Mouse (Mus musculus): Measurements from ENCODE around the gene Slc16a10. TPM values are rescaled to one million over a fixed set of nuclear protein-coding genes. Genes with fewer than 3 reads are reported as not detected.

Slc16a10 gene
- polyA plus RNA-seq, 1 experiment from 2014 or later, result 12.8 TPM

DNA sequence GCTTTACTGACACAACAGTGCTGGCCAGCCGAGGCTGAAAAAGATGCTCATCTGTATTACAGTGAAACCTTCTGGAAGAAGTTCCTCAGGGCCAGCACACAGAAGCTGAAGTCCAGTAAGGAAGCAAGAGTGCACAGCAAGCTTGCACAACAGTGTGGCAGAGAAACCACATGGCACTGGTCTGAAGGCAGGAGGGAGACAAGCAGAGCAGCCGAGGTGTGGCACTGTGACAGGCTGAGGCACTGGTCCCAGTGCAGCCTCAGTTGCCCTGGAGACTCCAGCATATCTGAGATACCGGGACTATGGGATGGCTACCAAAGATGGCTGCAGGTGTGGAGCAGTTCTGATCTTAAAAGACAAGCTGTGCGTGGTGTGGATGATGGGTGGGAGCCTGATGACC, 44.5 kb downstream of the Slc16a10 start:
- no peaks in the 10 kb centered on the region for H3K27me3 ChIP-seq
- H3K4me2 ChIP-seq, result no peak overlapping the region
- no peak for ATAC-seq (ENCODE audit: low FRiP score)
- WGBS, result 80% methylated on average over 4 of the region's 4 CpGs
- H3K4me3 ChIP-seq, result no peak overlapping the region
- no peak overlapping the region for H3K27ac ChIP-seq
- H3K4me1 ChIP-seq (replicated peaks), result no peaks in the 10 kb centered on the region
- no peaks in the 10 kb centered on the region for H3K36me3 ChIP-seq
- no peaks in the 10 kb centered on the region for H3K9me3 ChIP-seq
- no peak overlapping the region for H3K9ac ChIP-seq

DNA sequence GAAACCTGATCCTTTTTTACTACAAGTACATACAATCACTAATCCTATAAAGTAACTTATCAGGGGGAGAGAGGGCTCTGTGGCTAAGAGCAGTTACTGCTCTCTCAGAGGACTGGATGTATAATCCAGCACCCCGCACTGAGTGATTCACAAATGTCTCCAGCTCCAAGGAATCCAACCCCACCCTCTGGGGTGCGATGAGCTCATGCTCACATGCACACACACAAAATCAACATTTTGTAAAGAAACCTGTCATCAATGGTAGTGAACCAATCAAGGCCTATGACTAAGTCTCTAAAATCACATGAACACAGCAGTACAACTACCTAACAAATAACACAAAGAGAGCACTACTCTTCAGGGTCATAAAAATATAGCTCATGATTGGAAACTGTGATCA, 47.3 kb downstream of the Slc16a10 start:
- H3K4me2 ChIP-seq, result no peak overlapping the region
- no peaks in the 10 kb centered on the region for H3K9me3 ChIP-seq
- no peaks in the 10 kb centered on the region for H3K36me3 ChIP-seq
- no peak overlapping the region for H3K27ac ChIP-seq
- H3K9ac ChIP-seq, result no peak overlapping the region
- no peaks in the 10 kb centered on the region for H3K27me3 ChIP-seq
- WGBS, result 91% methylated on average over 2 of the region's 2 CpGs
- ATAC-seq (ENCODE audit: low FRiP score), result no peak
- H3K4me1 ChIP-seq (replicated peaks), result no peaks in the 10 kb centered on the region
- H3K4me3 ChIP-seq, result no peak overlapping the region

DNA sequence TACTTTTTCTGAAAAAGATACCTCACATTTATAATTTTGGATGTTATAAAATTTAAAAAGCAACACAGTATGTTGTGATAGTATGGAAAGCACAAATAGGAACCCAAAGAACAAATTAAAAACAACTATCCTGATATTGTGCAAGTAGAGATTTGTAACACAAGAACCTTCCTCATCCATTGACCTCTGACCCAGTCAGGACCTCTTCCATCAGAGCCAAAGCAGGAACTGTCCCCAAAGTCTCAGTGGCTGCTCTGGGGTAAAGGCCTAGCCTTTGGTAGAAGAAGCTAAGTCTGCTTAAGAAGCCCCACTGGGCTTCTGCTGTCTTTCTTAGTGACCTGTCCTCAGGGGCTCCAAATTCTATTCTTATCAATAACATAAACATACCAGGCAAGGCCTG, 48.5 kb downstream of the Slc16a10 start:
- Histone ChIP-seq H3K4me2 (no peak overlapping the region), H3K9me3 (no peaks in the 10 kb centered on the region), H3K36me3 (no peaks in the 10 kb centered on the region), H3K27me3 (no peaks in the 10 kb centered on the region), H3K27ac (no peak overlapping the region), H3K4me3 (no peak overlapping the region), H3K9ac (no peak overlapping the region), H3K4me1 (replicated peaks) (no peaks in the 10 kb centered on the region)
- no peak for ATAC-seq (ENCODE audit: low FRiP score)

DNA sequence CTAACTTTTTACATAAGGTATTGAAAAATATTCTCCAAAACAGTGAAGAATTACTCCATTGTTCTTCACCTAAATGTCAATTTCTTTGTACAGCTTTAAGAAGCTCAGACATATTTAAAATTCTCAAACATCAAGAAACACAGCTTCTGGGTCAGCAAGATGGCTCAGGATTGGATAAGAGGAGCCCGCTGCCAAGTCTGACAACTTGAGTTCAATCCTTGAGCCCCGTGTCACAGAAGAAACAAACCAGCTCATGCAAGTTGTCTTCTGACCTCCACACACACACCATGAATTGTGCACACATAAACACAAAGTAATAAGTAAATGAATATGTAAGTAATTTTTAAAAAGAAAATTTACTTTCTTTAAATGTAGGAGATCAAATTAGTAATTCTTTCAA, 50.6 kb downstream of the Slc16a10 start:
- no peaks in the 10 kb centered on the region for H3K36me3 ChIP-seq
- no peak overlapping the region for H3K27ac ChIP-seq
- H3K9me3 ChIP-seq, result no peaks in the 10 kb centered on the region
- no peak for ATAC-seq (ENCODE audit: low FRiP score)
- WGBS, result 90% methylated on average over 2 of the region's 2 CpGs
- no peak overlapping the region for H3K9ac ChIP-seq
- no peaks in the 10 kb centered on the region for H3K27me3 ChIP-seq
- H3K4me2 ChIP-seq, result no peak overlapping the region
- H3K4me1 ChIP-seq (replicated peaks), result no peaks in the 10 kb centered on the region
- H3K4me3 ChIP-seq, result no peak overlapping the region

DNA sequence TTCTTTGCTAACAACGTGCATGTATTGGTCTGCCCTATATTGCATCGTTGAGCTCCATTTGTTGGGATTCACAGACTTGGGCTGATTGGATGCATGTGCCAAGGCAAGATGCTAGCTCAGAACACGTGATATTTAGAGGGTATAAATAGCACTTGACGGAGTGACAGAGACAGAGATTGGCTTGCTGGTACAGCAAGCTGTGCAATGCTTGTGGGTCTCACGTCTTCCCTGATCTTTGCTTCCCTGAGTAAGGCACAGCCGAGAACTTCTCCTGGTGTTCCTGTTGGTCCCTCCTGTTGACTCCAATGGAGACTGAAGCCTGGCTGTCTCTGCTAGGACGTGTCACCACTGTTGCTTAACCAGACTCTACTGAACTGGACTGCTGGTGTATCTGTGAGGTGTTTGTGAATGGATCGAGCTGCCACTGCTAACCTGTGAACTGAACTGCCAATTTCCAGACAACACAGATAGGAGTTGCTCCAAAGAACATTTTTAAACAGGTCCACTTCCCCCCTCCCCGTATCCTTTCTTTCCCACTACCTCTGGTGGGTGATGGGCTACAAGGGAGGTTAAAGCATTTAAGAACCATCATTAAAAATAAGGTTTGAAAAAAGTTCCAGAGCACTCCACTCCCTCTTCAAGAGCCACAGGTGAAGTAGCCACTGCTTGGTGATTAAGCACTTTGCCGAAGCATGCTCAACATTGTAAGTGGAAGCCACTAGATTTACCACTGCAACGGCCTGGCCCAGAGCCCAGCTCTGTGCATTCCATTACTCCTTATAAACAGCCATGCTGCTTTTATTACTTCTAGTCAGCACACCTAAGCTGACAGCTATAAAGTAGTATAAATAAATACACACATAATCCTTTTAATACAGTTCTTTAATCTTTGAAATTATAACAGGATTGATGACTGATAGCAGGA, 51.3 kb downstream of the Slc16a10 start:
- WGBS, result 91% methylated on average over 11 of the region's 11 CpGs
- Histone ChIP-seq H3K9me3 (no peaks in the 10 kb centered on the region), H3K36me3 (no peaks in the 10 kb centered on the region), H3K4me1 (replicated peaks) (no peaks in the 10 kb centered on the region), H3K4me3 (no peak overlapping the region), H3K27ac (no peak overlapping the region), H3K9ac (no peak overlapping the region), H3K27me3 (no peaks in the 10 kb centered on the region), H3K4me2 (no peak overlapping the region)
- no peak for ATAC-seq (ENCODE audit: low FRiP score)

DNA sequence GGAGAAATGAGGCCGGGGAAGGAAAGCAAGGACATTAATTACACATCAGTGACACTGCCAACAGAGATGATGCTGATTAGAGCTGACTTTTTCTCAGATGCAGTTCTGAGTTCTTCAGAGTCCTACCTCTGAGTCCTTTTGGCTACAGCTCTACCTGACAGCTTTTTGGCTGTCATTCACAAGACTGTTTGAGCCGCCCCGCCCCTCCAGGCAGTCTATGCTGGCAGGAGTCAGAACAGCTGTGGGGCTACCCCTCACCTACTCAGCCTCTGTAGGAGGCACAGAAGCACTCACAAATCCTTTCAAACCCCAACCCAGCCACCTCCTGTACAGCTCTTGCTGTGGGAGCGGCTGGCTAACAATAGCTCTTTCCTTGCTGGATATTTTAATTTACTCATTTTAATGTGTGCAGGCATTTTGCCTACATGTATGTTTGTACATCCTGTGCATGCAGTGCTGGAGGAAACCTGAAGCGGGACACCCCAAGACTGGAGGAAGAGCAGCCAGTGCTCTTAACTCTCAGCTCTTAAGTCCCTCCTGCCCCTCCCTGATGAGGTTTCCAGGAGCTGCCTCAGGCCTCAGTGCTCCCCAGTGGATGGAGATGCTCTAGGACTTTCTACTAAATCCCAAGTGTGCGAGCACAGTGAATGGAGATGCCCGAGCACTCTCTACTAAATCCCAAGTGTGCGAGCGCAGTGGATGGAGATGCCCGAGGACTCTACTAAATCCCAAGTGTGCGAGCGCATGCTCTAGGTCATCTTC, 57.5 kb downstream of the Slc16a10 start:
- H3K9me3 ChIP-seq, result no peaks in the 10 kb centered on the region
- no peak for ATAC-seq (ENCODE audit: low FRiP score)
- H3K4me1 ChIP-seq (replicated peaks), result no peaks in the 10 kb centered on the region; the same call in 1 of the 2 replicates
- no peak overlapping the region for H3K27ac ChIP-seq
- H3K27me3 ChIP-seq, result no peaks in the 10 kb centered on the region
- H3K4me3 ChIP-seq, result no peak overlapping the region
- 80% methylated on average over 12 of the region's 12 CpGs for WGBS
- no peaks in the 10 kb centered on the region for H3K36me3 ChIP-seq
- no peak overlapping the region for H3K9ac ChIP-seq
- H3K4me2 ChIP-seq, result no peak overlapping the region

DNA sequence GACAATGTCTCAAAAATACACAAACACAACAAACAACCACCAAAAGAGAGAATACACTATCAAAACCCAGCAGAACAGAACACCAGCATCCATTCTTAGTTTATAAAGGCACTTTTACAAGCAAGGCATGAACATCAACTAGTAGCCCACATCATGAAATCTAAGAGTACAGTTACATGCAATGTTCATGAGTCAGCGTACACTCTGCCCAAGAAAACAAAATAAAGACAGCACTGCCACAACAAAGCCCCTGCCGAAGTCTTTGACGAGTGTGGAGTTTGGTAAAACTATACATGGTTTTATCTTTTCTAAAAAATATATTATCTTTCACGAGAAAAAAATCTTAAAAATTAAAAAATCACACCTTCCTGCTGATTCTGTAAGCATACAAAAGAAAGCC, 58.5 kb downstream of the Slc16a10 start:
- no peak overlapping the region for H3K9ac ChIP-seq
- no peaks in the 10 kb centered on the region for H3K27me3 ChIP-seq
- H3K4me2 ChIP-seq, result no peak overlapping the region
- no peak for ATAC-seq (ENCODE audit: low FRiP score)
- H3K36me3 ChIP-seq, result no peaks in the 10 kb centered on the region
- H3K4me1 ChIP-seq (replicated peaks), result no peaks in the 10 kb centered on the region; the same call in 1 of the 2 replicates
- no peak overlapping the region for H3K4me3 ChIP-seq
- 87% methylated on average over 4 of the region's 4 CpGs for WGBS
- no peak overlapping the region for H3K27ac ChIP-seq
- no peaks in the 10 kb centered on the region for H3K9me3 ChIP-seq

DNA sequence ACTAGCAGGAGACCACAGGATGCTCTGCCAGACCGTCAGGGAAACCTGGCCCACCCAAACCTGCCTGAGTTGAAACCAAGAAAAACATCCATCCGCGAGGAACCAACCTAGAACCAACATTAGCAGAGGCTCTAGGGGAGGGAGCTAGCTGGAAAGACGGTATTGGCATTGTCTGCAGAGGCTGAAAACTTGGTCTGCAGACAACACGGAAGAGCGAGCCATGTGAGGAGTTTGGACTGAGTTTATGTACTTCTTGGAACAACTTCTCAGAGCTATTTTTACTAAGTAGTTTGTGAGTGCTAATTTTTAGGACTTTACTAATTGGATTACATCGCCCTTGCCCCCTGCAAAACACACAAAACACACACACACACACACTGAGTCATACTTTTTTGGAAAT, 59.4 kb downstream of the Slc16a10 start:
- Histone ChIP-seq H3K36me3 (no peaks in the 10 kb centered on the region), H3K27me3 (no peaks in the 10 kb centered on the region), H3K4me2 (no peak overlapping the region), H3K4me3 (no peak overlapping the region), H3K9me3 (no peaks in the 10 kb centered on the region), H3K9ac (no peak overlapping the region), H3K4me1 (replicated peaks) (no peaks in the 10 kb centered on the region; the same call in 1 of the 2 replicates), H3K27ac (no peak overlapping the region)
- ATAC-seq (ENCODE audit: low FRiP score), result no peak
- WGBS, result 89% methylated on average over 7 of the region's 7 CpGs

DNA sequence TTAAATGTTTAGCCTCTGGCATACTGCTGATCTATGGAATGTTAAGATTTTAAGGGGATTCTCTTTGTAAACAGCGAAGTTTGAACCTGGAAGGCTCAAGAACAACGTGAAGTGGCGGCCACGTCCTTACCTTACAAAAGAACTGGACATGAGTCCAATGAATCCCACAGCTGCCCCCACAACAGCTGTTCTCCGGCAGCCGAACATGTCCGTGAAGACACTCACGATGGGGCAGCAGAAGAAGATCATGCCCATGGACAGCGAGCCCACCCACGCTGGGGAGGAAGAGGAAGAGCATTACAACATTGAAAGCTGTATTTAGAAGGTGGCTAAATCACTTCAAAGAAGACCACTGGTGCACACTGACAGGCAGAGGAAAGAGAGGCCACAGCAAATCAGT, 61.5 kb downstream of the Slc16a10 start:
- H3K36me3 ChIP-seq, result no peaks in the 10 kb centered on the region
- ATAC-seq (ENCODE audit: low FRiP score), result no peak
- H3K4me1 ChIP-seq (replicated peaks), result no peaks in the 10 kb centered on the region; the same call in 1 of the 2 replicates
- H3K9ac ChIP-seq, result no peak overlapping the region
- H3K9me3 ChIP-seq, result no peaks in the 10 kb centered on the region
- no peak overlapping the region for H3K4me3 ChIP-seq
- no peak overlapping the region for H3K27ac ChIP-seq
- 78% methylated on average over 10 of the region's 10 CpGs for WGBS
- H3K27me3 ChIP-seq, result no peaks in the 10 kb centered on the region
- no peak overlapping the region for H3K4me2 ChIP-seq

DNA sequence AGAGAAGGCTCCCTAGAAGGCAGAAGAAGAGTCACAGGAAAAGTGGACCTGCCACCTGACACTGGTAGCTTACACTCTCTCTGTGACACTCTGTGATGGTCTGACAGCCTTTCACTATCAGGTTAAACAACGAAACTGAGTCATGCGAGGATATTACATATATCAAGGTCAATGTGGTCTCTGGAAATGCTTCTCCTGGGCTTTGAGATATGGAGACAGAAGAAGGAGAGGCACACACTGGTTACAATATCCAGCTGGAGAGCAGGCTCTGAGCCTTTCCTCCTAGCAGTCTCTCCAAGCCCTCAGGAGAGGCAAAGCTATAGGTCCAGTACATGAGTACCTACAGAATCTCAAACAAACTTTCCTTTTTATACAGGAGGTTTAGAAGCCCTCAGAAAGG, 62.8 kb downstream of the Slc16a10 start:
- no peak overlapping the region for H3K4me3 ChIP-seq
- WGBS, result 96% methylated on average over 2 of the region's 2 CpGs
- ATAC-seq (ENCODE audit: low FRiP score), result no peak

DNA sequence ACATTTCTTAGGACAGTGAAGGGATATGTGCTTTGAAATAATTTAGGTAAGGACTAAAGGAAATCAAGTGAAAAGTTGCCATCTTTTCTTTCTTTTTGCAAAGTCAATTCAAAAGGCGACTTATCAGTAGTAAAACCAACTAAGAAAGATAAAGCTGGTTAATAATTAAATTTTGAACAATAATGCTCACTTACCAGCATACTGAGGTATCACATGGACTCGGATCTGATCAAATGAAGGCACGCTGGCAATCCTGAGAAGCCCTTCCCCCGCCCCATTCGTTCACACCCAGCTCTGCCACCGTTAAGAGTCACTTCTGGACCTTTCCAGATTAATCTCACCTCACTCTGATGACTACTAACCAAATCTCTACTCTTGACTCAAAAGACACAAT, 64.1 kb downstream of the Slc16a10 start:
- no peaks in the 10 kb centered on the region for H3K4me1 ChIP-seq (replicated peaks)
- no peak overlapping the region for H3K27ac ChIP-seq
- no peaks in the 10 kb centered on the region for H3K9me3 ChIP-seq
- 68% methylated on average over 6 of the region's 6 CpGs for WGBS
- no peak overlapping the region for H3K9ac ChIP-seq
- H3K4me3 ChIP-seq, result no peak overlapping the region
- H3K36me3 ChIP-seq, result no peaks in the 10 kb centered on the region
- H3K4me2 ChIP-seq, result no peak overlapping the region
- no peak for ATAC-seq (ENCODE audit: low FRiP score)
- no peaks in the 10 kb centered on the region for H3K27me3 ChIP-seq

More for the DNA sequence above, 62.8 kb downstream of the Slc16a10 start:
- no peaks in the 10 kb centered on the region; the same call in 1 of the 2 replicates for H3K4me1 ChIP-seq (replicated peaks)
- no peak overlapping the region for H3K27ac ChIP-seq
- no peaks in the 10 kb centered on the region for H3K27me3 ChIP-seq
- H3K36me3 ChIP-seq, result no peaks in the 10 kb centered on the region
- H3K9ac ChIP-seq, result no peak overlapping the region
- no peak overlapping the region for H3K4me2 ChIP-seq
- H3K9me3 ChIP-seq, result no peaks in the 10 kb centered on the region

DNA sequence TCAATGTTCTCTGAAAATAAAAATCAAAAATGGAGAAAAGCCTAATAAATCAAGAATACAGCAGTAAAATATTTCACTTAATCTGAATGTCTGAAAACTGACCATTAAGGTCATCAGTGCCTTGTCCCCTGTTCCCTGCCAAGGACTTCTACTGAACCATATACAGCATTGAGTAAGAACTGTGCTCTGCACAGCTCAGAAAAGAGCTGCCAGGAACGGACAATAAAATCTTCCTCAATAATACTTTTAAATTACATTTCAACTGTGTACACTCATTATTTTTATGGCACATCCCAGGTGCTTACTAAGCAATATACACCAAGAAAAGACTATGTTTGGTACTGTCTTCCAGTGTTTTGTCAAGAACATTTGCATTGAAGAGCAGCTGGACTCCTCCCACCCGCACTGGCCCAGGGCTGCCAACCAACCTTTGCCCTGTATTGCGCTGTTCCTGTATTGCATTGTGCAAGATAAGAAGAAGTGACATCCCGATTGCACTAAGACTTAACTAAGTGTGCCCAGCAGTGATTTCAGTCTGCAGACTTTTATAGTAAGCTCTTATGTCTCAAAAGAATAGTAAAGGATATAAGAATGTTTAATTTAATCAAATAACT, 64.6 kb downstream of the Slc16a10 start:
- Histone ChIP-seq H3K9me3 (no peaks in the 10 kb centered on the region), H3K27me3 (no peaks in the 10 kb centered on the region), H3K9ac (no peak overlapping the region), H3K4me2 (no peak overlapping the region), H3K27ac (no peak overlapping the region), H3K4me1 (replicated peaks) (no peaks in the 10 kb centered on the region), H3K36me3 (no peaks in the 10 kb centered on the region), H3K4me3 (no peak overlapping the region)
- ATAC-seq (ENCODE audit: low FRiP score), result no peak
- WGBS, result 77% methylated on average over 4 of the region's 4 CpGs
